Mouse (Mus musculus) liver, adult 10 weeks (tissue): ENCODE measurements around the gene Ptgds. TPM values are rescaled to one million over a fixed set of nuclear protein-coding genes. Genes with fewer than 3 reads are reported as not detected.

ENCODE experiments used
- polyA plus RNA-seq: library from polyadenylated mRNA; stranded (reverse); fragments of 350-450 nt; fragmentation: Illumina TruSeq; extraction: RNeasy Lipid Tissue Mini Kit (QIAGEN cat#74804); gene quantifications from one replicate; pipeline ENCODE4 v1.2.3, GENCODE M21; 2014; ENCODE audit warnings: low read depth, low replicate concordance

Gene Ptgds
- 2.1 TPM for polyA plus RNA-seq

GRCm38 (mm10) chr2:25469969-25470368 is at the start of gene Ptgds:
Ptgds (minus strand) TSS chr2:25470046.

GRCm38 (mm10) chr2:25501593-25502486 is 32.0 kb upstream of the Ptgds start, which contains the start of gene C8g:
C8g (minus strand) TSS chr2:25501719.

GRCm38 (mm10) chr2:25500576-25501405 is 30.9 kb upstream of the Ptgds start, which contains the start of gene Fbxw5:
Fbxw5 (plus strand) TSS chr2:25500750.

GRCm38 (mm10) chr2:25493476-25493961 is 23.7 kb upstream of the Ptgds start, which contains the start of gene Lcn12:
Lcn12 (minus strand) TSS chr2:25493911.

GRCm38 (mm10) chr2:25460551-25461309 is 9.1 kb downstream of the Ptgds start, which contains the start of gene Paxx:
Paxx (minus strand) TSS chr2:25461094.

GRCm38 (mm10) chr2:25456205-25456953 is 13.5 kb downstream of the Ptgds start, which contains the start of gene Clic3:
Clic3 (plus strand) TSS chr2:25456838.

GRCm38 (mm10) chr2:25428442-25429236 is 41.2 kb downstream of the Ptgds start, which contains the start of gene Abca2:
Abca2 (plus strand) TSS chr2:25428703.

GRCm38 (mm10) chr2:25422587-25423410 is 47.0 kb downstream of the Ptgds start, which contains the start of gene Fut7:
Fut7 (plus strand) TSS chr2:25423267.

Other genes starting within 250 kb of the Ptgds start
- gene Tubb4b, start 245.3 kb downstream of the Ptgds start, polyA plus RNA-seq: 31.1 TPM
- gene Slc34a3, start 235.7 kb downstream of the Ptgds start, polyA plus RNA-seq: not detected
- gene Rnf224, start 233.3 kb downstream of the Ptgds start, polyA plus RNA-seq: not detected
- not detected for gene Rnf208, start 227.8 kb downstream of the Ptgds start, polyA plus RNA-seq
- not detected for gene Cysrt1, start 227.6 kb downstream of the Ptgds start, polyA plus RNA-seq
- 0.69 TPM for gene AL732309.1, start 223.2 kb downstream of the Ptgds start, polyA plus RNA-seq
- gene Tmem203, start 214.6 kb downstream of the Ptgds start, polyA plus RNA-seq: 0.85 TPM
- 0.19 TPM for gene Tprn, start 207.4 kb downstream of the Ptgds start, polyA plus RNA-seq
- 2.6 TPM for gene Ssna1, start 197.6 kb downstream of the Ptgds start, polyA plus RNA-seq
- 7.9 TPM for gene Anapc2, start 197.6 kb downstream of the Ptgds start, polyA plus RNA-seq
- not detected for gene Tmem210, start 181.9 kb downstream of the Ptgds start, polyA plus RNA-seq
- not detected for gene Lrrc26, start 180.1 kb downstream of the Ptgds start, polyA plus RNA-seq
- not detected for gene Grin1, start 150.9 kb downstream of the Ptgds start, polyA plus RNA-seq
- 8.7 TPM for gene Man1b1, start 137.7 kb downstream of the Ptgds start, polyA plus RNA-seq
- gene Dpp7, start 113.7 kb downstream of the Ptgds start, polyA plus RNA-seq: 4.9 TPM
- gene Uap1l1, start 104.4 kb downstream of the Ptgds start, polyA plus RNA-seq: 1.8 TPM
- gene Sapcd2, start 97.7 kb downstream of the Ptgds start, polyA plus RNA-seq: not detected
- gene Entpd2, start 74.2 kb downstream of the Ptgds start, polyA plus RNA-seq: not detected
- gene Npdc1, start 70.7 kb downstream of the Ptgds start, polyA plus RNA-seq: 1.1 TPM
- not detected for gene Fut7, start 46.8 kb downstream of the Ptgds start, polyA plus RNA-seq
- gene Abca2, start 41.3 kb downstream of the Ptgds start, polyA plus RNA-seq: 2.0 TPM
- gene Clic3, start 13.2 kb downstream of the Ptgds start, polyA plus RNA-seq: not detected
- 57.0 TPM for gene Paxx, start 9.0 kb downstream of the Ptgds start, polyA plus RNA-seq
- not detected for gene Lcn12, start 23.9 kb upstream of the Ptgds start, polyA plus RNA-seq
- 1.9 TPM for gene Fbxw5, start 30.7 kb upstream of the Ptgds start, polyA plus RNA-seq
- 156 TPM for gene C8g, start 31.7 kb upstream of the Ptgds start, polyA plus RNA-seq
- gene Traf2, start 76.9 kb upstream of the Ptgds start, polyA plus RNA-seq: 0.93 TPM
- gene Edf1, start 87.8 kb upstream of the Ptgds start, polyA plus RNA-seq: 9.1 TPM
- gene Mamdc4, start 104.8 kb upstream of the Ptgds start, polyA plus RNA-seq: not detected
- gene Phpt1, start 105.2 kb upstream of the Ptgds start, polyA plus RNA-seq: 3.5 TPM
- not detected for gene Ajm1, start 111.7 kb upstream of the Ptgds start, polyA plus RNA-seq
- 7.1 TPM for gene Rabl6, start 138.5 kb upstream of the Ptgds start, polyA plus RNA-seq
- not detected for gene Ccdc183, start 147.6 kb upstream of the Ptgds start, polyA plus RNA-seq
- gene Tmem141, start 152.0 kb upstream of the Ptgds start, polyA plus RNA-seq: 7.4 TPM
- 34.9 TPM for gene Fcna, start 158.0 kb upstream of the Ptgds start, polyA plus RNA-seq
- not detected for gene Lcn8, start 183.1 kb upstream of the Ptgds start, polyA plus RNA-seq
- gene Lcn5, start 187.9 kb upstream of the Ptgds start, polyA plus RNA-seq: not detected
- not detected for gene Lcn6, start 206.7 kb upstream of the Ptgds start, polyA plus RNA-seq
- gene Lcn10, start 212.7 kb upstream of the Ptgds start, polyA plus RNA-seq: not detected
- gene Obp2a, start 230.0 kb upstream of the Ptgds start, polyA plus RNA-seq: not detected
- gene Bmyc, start 236.7 kb upstream of the Ptgds start, polyA plus RNA-seq: 0.72 TPM